Mouse (Mus musculus) ovary, postnatal 14 days (tissue): ENCODE results near the gene Pcsk4.

Experiments
- DNase-seq: peaks from one replicate; pipeline ENCODE4 v3.0.0; 2022; ENCODE audit warnings: low spot score

Pcsk4 gene

DNA sequence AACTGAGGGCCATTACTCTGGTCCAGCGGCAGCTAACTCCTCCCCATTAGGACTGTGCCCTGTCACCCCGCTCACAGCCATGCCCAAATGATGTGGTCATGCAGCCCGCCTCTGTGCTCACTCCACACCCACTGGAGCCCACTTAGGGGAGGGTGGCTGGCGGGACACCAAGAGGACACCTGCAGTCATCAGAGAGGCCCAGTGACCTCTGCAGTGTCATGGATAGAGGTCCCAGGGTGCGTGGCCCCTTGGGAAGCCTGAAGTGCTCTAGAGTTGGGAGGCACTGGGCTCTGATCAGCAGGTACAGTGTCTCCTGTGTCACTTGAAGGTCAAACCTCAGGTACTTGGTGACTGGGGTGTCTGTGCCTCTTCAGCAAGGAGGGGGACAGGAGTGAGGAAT lies 32.5 kb downstream of the Pcsk4 start:
- DNase-seq = no peak

DNA sequence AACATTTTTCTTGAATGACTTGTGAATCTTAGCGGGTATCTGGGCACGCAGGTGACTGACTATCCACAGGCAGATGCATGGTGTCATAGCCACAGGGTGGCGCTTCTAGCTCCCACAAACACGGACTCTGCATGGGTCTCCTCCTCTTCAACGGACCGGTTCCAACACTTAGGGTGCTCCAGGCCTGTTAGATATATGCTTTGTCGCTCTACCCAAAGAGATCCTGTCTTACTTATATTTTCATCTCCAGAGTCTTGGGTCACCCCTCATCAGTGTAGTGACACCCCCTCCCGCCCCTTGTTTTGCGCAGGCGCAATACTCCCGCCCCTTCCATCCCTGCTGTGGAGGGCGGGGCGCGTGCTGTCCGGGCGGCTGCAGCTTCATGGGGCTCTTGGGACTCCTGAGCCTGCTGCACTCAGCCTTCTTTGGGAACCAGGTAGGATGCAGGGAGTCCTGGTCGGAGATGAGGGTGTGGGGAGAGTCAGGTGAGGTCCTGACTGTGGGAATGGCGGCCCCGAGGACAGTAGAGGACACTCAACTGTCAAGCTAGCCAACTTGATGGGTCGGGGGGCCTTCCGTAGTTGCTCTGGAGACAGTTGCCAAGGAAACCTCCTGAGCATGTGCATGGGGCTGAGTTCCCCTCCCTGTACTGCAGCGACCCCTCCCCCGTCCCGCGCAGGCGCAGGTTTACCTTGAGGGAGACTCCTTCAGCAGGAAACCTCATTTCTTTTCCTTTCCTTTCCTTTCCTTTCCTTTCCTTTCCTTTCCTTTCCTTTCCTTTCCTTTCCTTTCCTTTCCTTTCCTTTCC lies 33.5 kb downstream of the Pcsk4 start, which contains the start of gene Apc2:
TSS of gene Apc2 (plus strand) at position 360 of the 808 bp plus-strand sequence.
- DNase-seq = peak; percentile 50

DNA sequence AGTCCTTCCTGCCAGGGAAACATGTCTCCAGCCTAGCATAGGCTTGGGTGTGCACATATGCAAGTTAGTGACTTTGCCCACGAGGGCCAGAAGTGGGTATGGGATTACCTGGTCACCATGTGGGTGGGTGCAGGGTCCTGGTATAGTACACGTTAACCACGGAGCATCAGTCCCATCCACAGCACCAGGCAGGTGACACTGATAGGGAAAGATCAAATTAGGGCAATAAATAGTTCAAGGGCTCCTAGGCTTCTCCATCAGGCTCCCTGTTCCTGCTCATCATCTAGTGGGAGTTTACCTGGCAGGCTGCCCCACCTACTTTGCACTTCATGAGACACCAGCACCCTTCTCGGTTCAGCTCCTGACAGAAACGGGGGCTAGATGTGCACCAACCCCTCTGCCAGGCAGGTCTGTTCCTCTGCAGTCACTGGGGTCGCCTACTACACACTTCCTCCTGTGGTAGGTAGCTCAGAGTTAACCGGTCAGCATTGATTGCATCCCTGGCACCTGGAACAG lies 34.5 kb downstream of the Pcsk4 start:
- DNase-seq = no peak

DNA sequence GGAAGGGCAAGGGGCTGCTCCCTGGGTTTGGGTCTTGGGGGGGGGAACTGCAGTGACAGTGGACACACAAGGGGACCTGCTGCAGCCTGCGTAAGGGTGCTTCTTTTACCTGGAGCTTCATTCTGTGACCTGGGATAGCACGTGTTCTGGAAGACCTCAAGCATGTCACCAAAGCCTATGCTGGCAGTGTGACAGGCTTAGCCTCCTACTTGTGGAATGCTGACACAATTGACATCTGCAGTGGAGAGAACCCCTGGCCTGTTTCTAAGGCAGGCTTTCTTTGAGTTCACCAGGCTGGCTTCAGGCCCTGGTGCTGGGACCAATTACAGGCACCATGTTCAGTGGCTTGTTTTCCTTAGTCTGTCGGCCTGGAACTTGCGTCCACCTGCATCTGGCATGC lies 35.0 kb downstream of the Pcsk4 start:
- DNase-seq = no peak

DNA sequence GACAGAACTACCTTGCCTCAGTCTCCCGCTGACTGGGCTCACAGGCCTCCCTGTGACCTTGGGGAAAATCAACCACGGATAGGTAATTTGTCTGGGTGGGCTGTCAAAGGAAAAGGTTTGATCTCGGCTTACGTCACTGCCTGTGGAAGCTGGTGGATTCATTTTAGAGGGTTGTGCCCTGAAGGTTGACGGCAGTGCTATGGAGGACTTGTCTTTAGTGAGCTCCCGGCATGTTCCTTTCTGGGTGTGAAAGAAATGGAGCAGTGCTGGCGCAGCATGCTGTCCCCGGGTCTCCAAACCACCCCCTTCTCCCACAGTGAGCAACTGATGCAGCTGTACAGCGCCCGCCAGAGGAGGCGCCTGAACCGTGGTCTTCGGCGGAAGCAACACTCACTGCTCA lies 36.0 kb downstream of the Pcsk4 start:
- DNase-seq = no peak

DNA sequence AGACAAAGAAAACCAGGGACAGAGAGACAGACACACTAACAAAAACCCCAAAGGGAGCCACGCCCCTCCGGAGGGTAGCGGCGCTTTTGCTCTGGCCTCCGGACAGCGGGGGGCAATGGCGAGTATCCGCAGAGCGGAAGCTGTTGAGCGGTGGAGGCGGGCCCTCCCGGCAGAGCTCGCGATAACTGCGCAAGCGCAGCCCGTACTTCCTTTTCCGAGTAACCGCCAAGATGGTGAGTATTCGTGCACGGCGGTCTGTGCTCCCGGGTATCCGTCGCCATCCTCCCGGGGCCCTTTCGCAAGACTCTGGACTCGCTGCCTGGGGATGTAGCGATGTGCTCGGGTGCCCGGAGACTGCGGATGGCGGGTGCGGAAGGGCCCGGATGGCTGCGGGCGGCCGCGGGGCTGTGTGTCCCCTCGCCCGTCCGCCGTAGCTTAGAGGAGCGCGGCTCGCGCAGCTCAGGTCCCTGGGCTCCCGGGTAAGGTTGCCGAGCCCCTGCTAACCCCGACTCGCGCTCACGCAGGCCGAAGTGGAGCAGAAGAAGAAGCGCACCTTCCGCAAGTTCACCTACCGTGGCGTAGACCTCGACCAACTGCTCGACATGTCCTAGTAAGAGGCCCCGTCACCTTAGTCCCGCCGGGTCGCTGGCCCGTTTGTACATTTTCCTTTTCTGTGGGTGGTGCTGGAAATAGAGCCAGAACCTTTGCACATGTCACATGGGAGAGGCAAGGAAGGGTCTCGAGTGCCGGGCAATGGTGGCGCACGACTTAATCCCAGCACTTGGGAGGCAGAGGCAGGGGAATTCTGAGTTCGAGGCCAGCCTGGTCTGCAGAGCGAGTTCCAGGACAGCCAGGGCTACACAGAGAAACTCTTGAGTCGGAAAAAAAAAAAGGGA lies 36.8 kb downstream of the Pcsk4 start, which contains the start of gene Rps15:
TSS of gene Rps15 (plus strand) at position 203 of the 896 bp plus-strand sequence.
- peak; percentile 89 for DNase-seq

DNA sequence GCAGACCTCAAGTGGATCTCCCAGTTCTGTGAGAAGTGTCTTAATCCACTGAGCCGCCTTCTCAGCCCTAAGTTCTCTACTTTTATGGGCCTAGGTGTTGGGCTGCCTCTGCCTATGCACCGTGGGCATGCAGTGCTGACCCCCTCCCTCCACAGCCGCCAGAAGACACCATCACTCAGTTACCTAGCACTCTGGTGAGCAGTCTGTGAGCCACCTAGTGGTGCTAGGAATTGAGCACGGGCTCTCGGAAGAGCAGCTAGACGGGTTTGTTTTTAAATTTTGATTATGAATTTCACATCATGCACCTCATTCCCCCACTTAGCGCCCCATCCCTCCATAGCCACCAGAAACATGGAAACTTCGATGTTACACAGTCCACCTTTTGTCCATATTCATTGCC lies 40.6 kb downstream of the Pcsk4 start:
- no peak for DNase-seq

DNA sequence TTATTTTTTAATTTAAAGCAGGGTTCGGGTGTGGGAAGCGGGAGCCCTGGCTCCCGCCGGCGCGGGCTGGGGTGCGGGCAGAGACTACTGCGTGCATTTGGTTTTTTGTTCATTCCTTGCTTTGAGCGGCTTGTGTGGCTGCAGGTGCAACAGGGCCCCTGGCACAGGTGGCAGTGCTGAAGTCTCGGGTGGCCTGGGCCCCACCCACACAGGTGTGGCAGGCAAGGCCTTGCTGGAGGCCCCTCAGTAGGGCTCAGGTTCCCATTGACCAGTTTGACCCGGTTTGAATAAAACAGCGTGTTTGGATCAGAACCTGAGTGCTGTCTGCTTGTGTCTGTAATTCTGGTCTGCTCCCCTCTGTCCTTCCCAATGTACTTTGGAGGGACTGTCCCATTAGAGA lies 41.2 kb downstream of the Pcsk4 start:
- no peak for DNase-seq

DNA sequence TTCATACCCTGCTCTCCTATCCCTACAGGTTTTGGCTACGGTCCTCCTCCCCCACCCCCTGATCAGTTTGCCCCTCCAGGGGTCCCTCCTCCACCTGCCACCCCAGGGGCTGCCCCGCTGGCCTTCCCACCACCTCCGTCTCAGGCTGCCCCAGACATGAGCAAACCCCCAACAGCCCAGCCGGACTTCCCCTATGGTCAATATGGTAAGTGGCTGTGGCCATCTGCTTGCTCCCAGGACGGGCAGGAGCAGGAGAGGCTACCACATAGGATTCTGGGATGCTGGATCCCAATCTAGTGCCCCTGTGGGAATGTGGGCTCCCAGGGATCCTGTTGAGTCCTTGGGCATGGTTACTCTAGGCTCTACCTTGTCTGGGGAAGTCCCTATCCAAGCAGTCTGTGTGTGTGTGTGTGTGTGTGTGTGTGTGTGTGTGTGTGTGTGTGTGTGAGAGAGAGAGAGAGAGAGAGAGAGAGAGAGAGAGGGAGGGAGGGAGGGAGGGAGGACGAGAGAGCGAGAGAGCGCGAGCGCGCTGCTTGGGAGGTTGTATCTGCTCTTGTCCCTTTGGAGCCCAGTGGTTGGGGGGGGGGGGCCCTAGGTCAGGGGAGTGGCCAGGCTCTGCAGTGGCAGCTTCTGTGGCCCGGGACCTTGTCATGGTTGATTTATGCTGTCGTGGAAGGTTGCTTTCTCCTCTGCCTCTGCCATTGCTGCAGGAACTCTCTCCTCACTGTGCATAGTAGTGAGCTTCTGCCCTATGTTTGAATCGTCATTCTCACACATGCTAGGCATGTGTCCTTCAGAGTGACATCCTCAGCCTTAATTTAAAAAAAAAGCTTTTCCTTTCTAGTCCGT lies 43.9 kb downstream of the Pcsk4 start:
- DNase-seq = no peak

DNA sequence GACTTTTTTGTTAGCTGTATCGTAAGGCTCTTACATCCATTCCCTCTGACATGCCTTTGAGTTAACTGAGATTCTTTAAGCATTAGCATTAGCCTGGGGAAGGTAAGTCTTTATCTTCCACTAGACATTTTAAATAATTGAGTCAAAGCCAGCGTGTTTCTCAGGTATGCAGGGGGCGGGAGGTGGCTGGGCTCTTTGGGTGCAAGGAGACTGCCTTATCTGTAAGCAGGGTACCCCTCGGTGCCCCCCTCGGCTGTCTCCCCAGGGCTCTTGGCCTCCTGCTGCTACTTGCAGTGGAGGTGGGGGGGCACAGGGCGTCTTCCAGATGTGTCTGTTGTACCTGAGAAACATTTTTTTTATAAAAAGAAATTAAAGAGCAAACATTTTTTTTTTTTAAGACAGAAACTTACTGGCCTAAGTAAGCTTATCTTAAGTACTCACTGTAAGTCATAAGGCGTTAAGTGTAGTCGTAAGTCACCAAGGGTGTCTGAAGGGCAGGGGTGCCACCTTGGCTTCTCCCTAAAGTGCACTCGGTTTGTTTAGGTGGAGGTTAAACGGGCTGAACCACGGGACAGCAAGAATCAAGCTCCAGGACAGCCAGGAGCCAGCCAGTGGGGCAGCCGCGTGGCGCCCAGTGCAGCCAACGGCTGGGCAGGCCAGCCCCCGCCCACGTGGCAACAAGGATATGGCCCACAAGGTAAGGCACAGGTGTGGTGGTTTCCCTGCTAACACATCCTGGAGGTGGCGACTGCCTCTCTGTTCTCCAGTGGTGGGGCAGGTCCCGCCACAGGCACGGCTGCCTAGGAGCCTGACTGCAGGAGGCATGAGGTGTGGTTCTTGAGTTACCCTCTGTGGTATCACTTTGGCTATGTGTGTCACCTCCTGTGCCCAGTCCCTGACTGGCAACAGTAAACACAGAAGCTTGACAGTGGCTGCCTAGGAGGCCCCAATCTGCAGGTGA lies 46.5 kb downstream of the Pcsk4 start:
- DNase-seq = no peak

DNA sequence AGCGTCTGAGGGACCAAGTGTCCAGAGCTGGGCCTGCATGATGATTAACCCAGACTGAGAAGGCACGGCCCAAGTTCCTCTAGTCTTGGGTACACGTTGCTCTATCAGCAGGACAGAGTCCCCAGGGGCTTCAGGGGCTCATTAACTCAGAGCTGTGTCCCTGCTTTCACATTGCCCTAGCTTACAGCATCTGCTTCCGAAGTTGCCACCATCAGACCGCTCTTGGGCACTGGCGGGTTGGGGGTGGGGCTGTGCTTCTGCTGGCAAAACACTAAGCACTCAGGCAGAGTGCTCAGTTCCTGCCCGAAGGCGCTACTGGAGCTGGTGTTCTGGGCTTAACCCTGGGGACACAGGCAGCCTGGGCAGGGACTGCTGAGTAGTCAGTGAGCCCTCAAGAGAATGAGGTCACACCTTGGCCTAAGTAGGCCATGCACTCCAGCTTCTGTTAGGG lies 47.4 kb downstream of the Pcsk4 start:
- no peak for DNase-seq

DNA sequence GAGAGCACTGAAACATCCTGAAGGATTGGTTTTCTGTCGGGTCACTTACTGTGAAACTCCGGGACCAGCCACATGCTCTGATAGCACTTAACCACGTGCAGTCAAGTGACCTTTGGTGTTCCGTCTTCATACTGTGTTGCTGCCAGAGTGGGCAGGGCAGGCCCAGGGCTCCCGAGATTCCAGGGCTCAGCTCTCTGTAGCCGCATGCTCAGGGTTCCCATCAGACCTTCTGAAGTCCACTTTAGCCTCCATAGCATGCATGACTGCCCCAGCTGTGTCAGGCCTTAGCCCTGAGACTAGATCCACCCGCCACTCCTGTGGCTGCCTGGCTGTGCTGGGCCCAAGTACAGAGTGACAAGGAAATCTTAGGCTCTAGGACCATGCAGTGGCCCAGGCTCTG lies 48.0 kb downstream of the Pcsk4 start:
- no peak for DNase-seq

DNA sequence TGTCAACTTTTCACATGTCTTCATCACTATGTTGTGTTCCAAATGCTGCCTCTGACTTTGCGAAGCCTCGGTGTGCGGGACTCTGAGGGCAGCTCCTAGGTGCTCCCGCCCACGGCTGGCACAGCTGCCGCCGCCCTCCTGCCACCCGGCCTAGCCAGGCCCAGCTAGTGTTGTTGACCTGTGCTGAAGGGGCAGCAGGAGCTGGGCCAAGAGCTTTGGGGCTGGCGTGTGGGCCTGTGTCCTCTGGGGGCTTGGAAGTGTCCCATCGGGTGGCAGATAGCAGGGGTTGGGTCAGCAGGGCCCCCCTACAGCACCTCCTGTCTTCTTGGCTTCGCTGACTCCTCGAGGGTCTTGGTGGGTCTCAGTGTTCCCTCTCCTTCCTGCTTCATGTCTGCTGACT lies 50.0 kb downstream of the Pcsk4 start:
- DNase-seq = no peak

DNA sequence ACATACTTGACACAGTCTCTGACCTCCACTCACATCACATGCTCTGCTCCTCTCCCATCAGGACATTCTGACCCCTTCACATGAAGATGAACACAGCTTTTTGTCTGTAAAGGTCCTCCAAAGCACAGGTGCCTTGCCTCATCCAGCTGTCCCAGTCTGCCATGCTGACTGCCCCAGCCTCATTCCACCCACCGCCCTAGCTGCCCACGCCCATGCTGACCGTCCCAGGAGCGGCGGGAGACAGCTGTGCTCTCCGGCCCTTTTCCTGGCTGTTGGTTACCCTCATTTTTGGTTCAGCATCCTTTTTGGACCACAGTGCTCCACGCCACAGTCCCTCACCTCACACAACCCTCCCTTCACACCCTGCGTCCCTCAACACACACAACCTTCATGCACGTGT lies 50.9 kb downstream of the Pcsk4 start:
- no peak for DNase-seq

DNA sequence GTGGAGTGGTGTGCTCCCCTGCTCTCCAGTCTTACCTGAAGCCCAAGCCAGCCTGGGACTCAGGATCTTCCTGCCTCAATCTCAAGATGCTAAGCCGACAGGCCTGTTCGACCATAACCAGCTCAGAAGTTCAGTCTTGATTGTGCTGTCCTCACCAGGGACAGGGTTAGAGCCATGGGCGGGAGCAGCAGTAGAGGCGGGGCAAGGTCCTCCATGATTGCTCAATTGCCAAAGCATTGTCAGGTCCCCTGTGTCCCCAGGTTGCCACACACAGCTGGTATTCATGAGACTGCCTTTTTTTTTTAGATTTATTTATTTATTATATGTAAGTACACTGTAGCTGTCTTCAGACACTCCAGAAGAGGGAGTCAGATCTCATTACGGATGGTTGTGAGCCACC lies 53.1 kb downstream of the Pcsk4 start:
- DNase-seq = no peak

DNA sequence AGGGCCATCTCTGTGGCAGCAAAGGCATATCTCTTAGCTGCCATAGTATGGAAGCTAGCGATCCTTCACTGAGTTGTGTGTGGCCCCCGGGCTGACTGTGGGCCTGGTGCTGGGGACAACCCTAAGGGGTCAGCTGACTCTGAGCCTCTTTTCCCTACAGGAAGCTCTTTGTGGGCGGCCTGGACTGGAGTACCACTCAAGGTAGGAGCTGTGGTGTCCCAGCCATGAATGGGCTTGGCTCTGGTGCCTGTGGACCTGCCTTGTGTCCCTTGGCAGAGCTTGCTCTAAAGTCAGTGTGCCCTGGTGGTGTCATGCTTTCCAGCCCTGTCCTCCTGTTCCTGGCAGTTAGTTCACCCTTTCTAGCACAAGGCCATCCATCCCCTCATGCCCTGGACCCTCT lies 55.5 kb downstream of the Pcsk4 start:
- no peak for DNase-seq

DNA sequence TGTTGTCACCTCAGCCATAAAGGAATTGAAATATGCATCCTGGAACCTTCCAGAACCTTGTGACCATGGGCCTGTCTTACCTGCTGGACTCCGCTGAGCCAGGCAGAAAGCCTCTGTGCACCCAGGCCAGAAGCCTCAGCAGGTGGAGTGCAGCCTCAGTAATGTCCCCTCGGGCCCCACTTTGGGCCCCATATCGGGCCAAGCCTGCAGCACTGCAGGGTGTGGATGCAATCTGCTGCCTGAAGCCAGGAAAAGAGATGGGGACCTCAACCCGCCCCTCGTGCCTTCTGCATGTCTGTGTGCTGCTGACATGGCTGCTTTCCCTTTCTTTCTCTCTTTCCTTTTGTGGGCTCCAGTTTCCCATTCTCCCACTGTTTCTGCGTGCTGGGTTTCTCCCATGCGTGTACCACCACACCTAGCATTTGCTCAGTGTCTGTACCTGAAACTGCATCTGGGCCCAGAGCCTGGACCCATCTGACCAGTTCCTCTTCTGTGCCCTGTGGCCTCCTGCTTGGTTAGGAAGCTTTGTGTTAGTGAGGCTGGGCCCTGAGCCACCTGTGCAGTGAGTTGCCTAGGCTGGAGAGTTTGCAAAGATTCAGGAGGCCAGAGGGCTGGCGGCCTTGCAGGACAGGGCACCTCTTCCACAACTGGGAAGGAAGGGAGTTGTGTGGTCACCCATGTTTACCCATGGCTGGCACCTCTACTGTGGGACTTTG lies 57.3 kb downstream of the Pcsk4 start:
- no peak for DNase-seq
